Mouse (Mus musculus) spleen, adult 2 months (tissue): ENCODE measurements around the gene Mdga1. TPM values are rescaled to one million over a fixed set of nuclear protein-coding genes. Genes with fewer than 3 reads are reported as not detected.
A peak's percentile ranks its signal among the peaks of the same experiment; 100 is the strongest.

Source experiments
- DNase-seq, 2 experiments: peaks; one replicate each; pipeline versions ENCODE4 v3.0.0 to v3.0.0-alpha.2; 2012 to 2021; ENCODE audit warnings: low spot score in 2 of 2, low read depth in 1 of 2
- H3K27ac ChIP-seq: fragments of 200-500 bp; 2 replicates; pipeline ENCODE4 v1.5.1; 2012; ENCODE audit warnings: low read length, inconsistent platforms; ENCODE audit not compliant: insufficient read depth
- H3K27me3 ChIP-seq: fragments of 200-500 bp; 2 replicates; pipeline ENCODE4 v1.6.1; 2012; ENCODE audit warnings: mild to moderate bottlenecking, moderate library complexity, low read length, inconsistent platforms; ENCODE audit not compliant: control insufficient read depth, insufficient read depth
- H3K36me3 ChIP-seq: fragments of 200-500 bp; 2 replicates; pipeline ENCODE4 v1.6.1; 2012; ENCODE audit warnings: mild to moderate bottlenecking, low read length, inconsistent platforms; ENCODE audit not compliant: control insufficient read depth, insufficient read depth
- H3K4me1 ChIP-seq: fragments of 200-500 bp; 2 replicates; pipeline ENCODE4 v1.6.1; 2011; ENCODE audit warnings: inconsistent platforms; ENCODE audit not compliant: control insufficient read depth, insufficient read depth, insufficient read length
- H3K4me3 ChIP-seq: fragments of 200-500 bp; 2 replicates; pipeline ENCODE4 v1.5.1; 2011; ENCODE audit warnings: mild to moderate bottlenecking, inconsistent platforms; ENCODE audit not compliant: insufficient read depth, insufficient read length; ENCODE audit errors: extremely low read depth
- CTCF ChIP-seq: fragments of 200-500 bp; IDR thresholded peaks from 2 replicates; pipeline ENCODE4 v1.5.1; 2011; ENCODE audit warnings: mild to moderate bottlenecking, inconsistent platforms; ENCODE audit not compliant: insufficient read depth, insufficient read length, insufficient replicate concordance; ENCODE audit errors: extremely low read depth
- POLR2A ChIP-seq: fragments of 200-500 bp; IDR thresholded peaks from 2 replicates; pipeline ENCODE4 v1.6.1; 2011; ENCODE audit warnings: low read depth, low read length, inconsistent platforms
- WGBS: fragments of 180-500 bp; shearing (Covaris S2); methylation state at CpG from one replicate; pipeline ENCODE4 v1.1.7; 2018; 5-methylcytosine and 5-hydroxymethylcytosine counted together
- polyA plus RNA-seq: library from polyadenylated mRNA; depleted of rRNA; stranded (reverse); fragments of >200 nt; gene quantifications from 2 replicates; pipeline ENCODE4 v1.2.3, GENCODE M21; 2012

The Mdga1 gene
- polyA plus RNA-seq, 1 experiment: 1.6 TPM

DNA sequence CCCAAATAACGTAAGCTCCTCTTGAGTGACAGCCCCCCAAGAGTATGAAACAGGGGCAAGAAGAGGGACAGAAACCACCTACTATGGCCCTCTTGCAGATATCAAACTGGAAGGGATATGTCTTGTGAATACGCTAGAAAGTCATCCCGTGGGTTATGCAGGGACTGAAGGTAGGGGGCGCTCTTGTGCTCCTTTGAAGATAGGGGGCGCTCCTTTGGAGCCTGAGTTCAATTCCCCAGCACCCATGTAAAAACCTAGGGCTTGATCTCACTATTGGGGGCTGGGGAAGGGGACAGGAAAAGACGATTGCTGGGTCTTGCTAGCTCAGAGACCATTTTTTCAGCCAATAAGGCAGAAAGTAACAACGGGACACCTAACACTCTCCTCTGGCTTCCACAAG, 105.4 kb downstream of the Mdga1 start:
- no peak for DNase-seq
- H3K36me3 ChIP-seq: no peaks in the 10 kb centered on the region
- H3K4me3 ChIP-seq: no peak overlapping the region
- TF ChIP-seq POLR2A (no peak), CTCF (no peak)
- no peaks in the 10 kb centered on the region for H3K27me3 ChIP-seq
- H3K4me1 ChIP-seq: no peaks in the 10 kb centered on the region
- no peak overlapping the region for H3K27ac ChIP-seq
- 71% methylated on average over 7 of the region's 7 CpGs for WGBS

DNA sequence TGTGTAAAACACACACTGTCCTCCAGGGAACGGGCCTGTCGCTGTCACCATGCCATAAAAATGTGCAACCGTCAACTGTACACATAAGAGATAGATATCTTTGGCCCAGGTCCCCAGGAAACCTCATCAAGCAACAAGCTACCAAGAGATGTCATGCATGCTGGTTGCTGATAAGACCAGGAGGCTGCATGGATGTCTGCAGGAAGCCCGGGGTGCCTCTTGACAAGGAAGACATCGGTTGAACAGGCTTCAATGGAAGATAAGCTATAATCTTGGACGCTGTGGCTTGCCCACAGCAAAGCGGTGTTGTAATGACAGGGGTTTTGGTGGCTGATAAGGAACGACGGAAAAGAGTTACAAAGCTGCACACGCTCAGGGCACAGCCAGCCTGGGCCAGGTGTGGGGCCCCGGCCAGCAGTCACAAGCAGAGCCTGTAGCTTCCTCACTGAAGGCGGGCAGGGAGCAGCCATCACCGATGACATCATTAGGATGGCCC, 110.1 kb downstream of the Mdga1 start:
- Histone ChIP-seq H3K27ac (no peak overlapping the region), H3K4me3 (no peak overlapping the region), H3K27me3 (no peaks in the 10 kb centered on the region), H3K36me3 (no peaks in the 10 kb centered on the region), H3K4me1 (no peaks in the 10 kb centered on the region)
- TF ChIP-seq CTCF (no peak), POLR2A (no peak)
- WGBS: 21% methylated on average over 13 of the region's 13 CpGs
- no peak for DNase-seq

DNA sequence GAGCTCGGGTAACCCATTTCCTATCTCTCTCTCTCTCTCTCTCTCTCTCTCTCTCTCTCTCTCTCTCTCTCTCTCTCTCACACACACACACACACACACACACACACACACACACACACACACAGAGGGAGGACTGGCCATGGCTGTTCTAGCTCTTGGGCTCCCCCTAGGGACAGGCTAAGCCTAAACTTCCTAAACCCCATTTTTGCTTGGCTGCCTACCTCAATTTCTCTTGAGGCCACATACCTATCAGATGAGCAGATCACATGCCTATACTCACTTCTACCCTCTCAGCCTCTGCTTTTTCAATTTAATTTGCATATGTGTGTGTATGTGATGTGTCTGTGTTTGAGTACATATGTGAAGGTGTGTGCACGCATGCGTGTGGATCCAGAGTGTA, 111.1 kb downstream of the Mdga1 start:
- 84% methylated on average over 3 of the region's 3 CpGs for WGBS
- no peaks in the 10 kb centered on the region for H3K27me3 ChIP-seq
- no peaks in the 10 kb centered on the region for H3K36me3 ChIP-seq
- no peak overlapping the region for H3K27ac ChIP-seq
- TF ChIP-seq CTCF: peak; percentile 28; the same call in 1 of the 2 replicates
- TF ChIP-seq POLR2A: no peak
- peak; percentile 7 to 19 for DNase-seq
- no peaks in the 10 kb centered on the region for H3K4me1 ChIP-seq
- H3K4me3 ChIP-seq: no peak overlapping the region

GRCm38 (mm10) chr17:29855702-29856580, 113.9 kb downstream of the Mdga1 start:
- no peaks in the 10 kb centered on the region for H3K27me3 ChIP-seq
- TF ChIP-seq POLR2A (no peak), CTCF (no peak)
- DNase-seq: no peak
- H3K36me3 ChIP-seq: no peaks in the 10 kb centered on the region
- H3K4me1 ChIP-seq: no peaks in the 10 kb centered on the region
- WGBS: 81% methylated on average over 18 of the region's 18 CpGs
- no peak overlapping the region for H3K27ac ChIP-seq
- H3K4me3 ChIP-seq: no peak overlapping the region

DNA sequence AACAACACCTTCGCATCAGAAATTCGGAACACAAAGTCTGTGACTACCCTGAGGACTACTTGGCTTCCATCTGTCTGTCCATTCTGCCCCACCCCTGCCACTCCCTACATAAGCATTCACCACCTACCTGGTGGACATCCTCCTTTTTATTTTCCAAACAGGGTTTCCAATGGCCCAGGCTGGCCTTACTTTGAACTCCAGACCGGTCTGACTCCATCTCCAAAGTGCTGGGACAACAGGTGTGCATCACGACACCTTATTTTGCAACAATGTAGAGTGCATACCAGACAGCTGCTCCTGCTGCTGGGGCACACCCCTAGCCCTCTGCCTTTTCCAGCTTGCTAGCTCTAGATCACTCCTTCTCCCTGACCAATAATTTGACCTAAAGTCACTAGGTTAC, 115.1 kb downstream of the Mdga1 start:
- H3K27ac ChIP-seq: no peak overlapping the region
- H3K4me1 ChIP-seq: no peaks in the 10 kb centered on the region
- no peak overlapping the region for H3K4me3 ChIP-seq
- no peak for DNase-seq
- H3K27me3 ChIP-seq: no peaks in the 10 kb centered on the region
- TF ChIP-seq CTCF (no peak), POLR2A (no peak)
- no peaks in the 10 kb centered on the region for H3K36me3 ChIP-seq
- 96% methylated on average over 4 of the region's 4 CpGs for WGBS

GRCm38 (mm10) chr17:29854388-29854787, 115.5 kb downstream of the Mdga1 start:
- 93% methylated on average over 6 of the region's 6 CpGs for WGBS
- H3K27ac ChIP-seq: no peak overlapping the region
- H3K4me3 ChIP-seq: no peak overlapping the region
- no peak for TF ChIP-seq CTCF
- no peak for TF ChIP-seq POLR2A
- H3K36me3 ChIP-seq: no peaks in the 10 kb centered on the region
- no peak for DNase-seq
- no peaks in the 10 kb centered on the region for H3K4me1 ChIP-seq
- H3K27me3 ChIP-seq: no peaks in the 10 kb centered on the region
